Mouse (Mus musculus): Measurements from ENCODE around the gene Krt19. TPM values are rescaled to one million over a fixed set of nuclear protein-coding genes. Genes with fewer than 3 reads are reported as not detected.

Krt19 gene
- 2.1 and 2.6 TPM in 2 replicates for polyA plus RNA-seq (2015; fragmentation: Nextera tagmentation; extraction: Ambion mirVana)

- H3K4me1 ChIP-seq, result peaks cover 10% of the 10 kb centered on the region
- no peak for ATAC-seq (replicated peaks)
- H3K9ac ChIP-seq, result no peak within 1 kb of the TSS
- H3K27ac ChIP-seq, result no peak within 1 kb of the TSS
- H3K4me3 ChIP-seq, result no peak within 1 kb of the TSS
- 37% methylated on average over 9 of the region's 9 CpGs for whole genome bisulfite sequencing
- no peak within 1 kb of the TSS for H3K4me2 ChIP-seq
- H3K9me3 ChIP-seq, result no peaks in the 10 kb centered on the region
- H3K36me3 ChIP-seq (replicated peaks), result no peaks in the 10 kb centered on the region
- H3K27me3 ChIP-seq (replicated peaks), result peaks cover 27% of the 10 kb centered on the region
Measured at GRCm38 (mm10) chr11:100148615-100149330, at the start of gene Krt19. Gene Krt19 (minus strand): TSS chr11:100148665.

DNA sequence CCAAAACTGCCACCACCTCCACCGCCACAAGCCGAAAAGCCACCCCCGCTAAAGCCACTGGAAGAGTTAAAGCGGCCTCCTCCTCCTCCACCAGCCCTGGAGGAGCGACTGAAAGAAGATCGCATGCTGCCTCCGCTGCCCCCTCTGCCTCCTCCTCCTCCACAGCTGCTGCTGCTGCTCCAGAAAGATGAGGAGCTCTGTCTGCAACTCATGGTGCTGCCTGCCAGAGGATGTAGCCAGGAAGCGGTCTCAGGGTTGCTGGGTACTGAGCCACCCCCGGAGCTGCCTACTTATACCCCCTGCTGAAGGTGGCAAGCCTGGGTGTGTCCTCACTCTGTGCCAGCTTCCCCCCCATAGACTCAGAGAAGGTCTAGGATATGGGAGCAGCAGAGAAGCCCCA lies 44.5 kb upstream of the Krt19 start, which contains the start of gene Krt9:
Gene Krt9 (minus strand): TSS at position 255 of the 400 bp plus-strand sequence.
- 56% methylated on average over 9 of the region's 9 CpGs for WGBS
- no peaks in the 10 kb centered on the region for H3K4me1 ChIP-seq

GRCm38 (mm10) chr11:100191820-100192219 lies 43.4 kb upstream of the Krt19 start:
- Histone ChIP-seq H3K27ac (no peak overlapping the region), H3K9ac (no peak overlapping the region), H3K9me3 (no peaks in the 10 kb centered on the region), H3K4me3 (no peak overlapping the region), H3K4me2 (no peak overlapping the region), H3K27me3 (replicated peaks) (no peaks in the 10 kb centered on the region), H3K36me3 (replicated peaks) (no peaks in the 10 kb centered on the region), H3K4me1 (no peaks in the 10 kb centered on the region)
- 93% methylated on average over 3 of the region's 3 CpGs for whole genome bisulfite sequencing
- no peak for ATAC-seq (replicated peaks)

More for the DNA sequence above, 44.5 kb upstream of the Krt19 start, which contains the start of gene Krt9:
- ATAC-seq (replicated peaks), result no peak
- H3K9ac ChIP-seq, result no peak within 1 kb of the TSS
- no peak within 1 kb of the TSS for H3K27ac ChIP-seq
- no peaks in the 10 kb centered on the region for H3K27me3 ChIP-seq (replicated peaks)
- H3K4me3 ChIP-seq, result no peak within 1 kb of the TSS
- H3K4me2 ChIP-seq, result no peak within 1 kb of the TSS
- no peaks in the 10 kb centered on the region for H3K36me3 ChIP-seq (replicated peaks)
- H3K9me3 ChIP-seq, result no peaks in the 10 kb centered on the region

- no peaks in the 10 kb centered on the region for H3K9me3 ChIP-seq
- no peaks in the 10 kb centered on the region for H3K27me3 ChIP-seq (replicated peaks)
- H3K4me1 ChIP-seq, result no peaks in the 10 kb centered on the region
- no peak for ATAC-seq (replicated peaks)
- no peak overlapping the region for H3K27ac ChIP-seq
- no peak overlapping the region for H3K4me3 ChIP-seq
- WGBS, result 91% methylated on average over 8 of the region's 8 CpGs
- H3K36me3 ChIP-seq (replicated peaks), result no peaks in the 10 kb centered on the region
- no peak overlapping the region for H3K4me2 ChIP-seq
- no peak overlapping the region for H3K9ac ChIP-seq
Measured at GRCm38 (mm10) chr11:100186736-100187135, 38.3 kb upstream of the Krt19 start.

DNA sequence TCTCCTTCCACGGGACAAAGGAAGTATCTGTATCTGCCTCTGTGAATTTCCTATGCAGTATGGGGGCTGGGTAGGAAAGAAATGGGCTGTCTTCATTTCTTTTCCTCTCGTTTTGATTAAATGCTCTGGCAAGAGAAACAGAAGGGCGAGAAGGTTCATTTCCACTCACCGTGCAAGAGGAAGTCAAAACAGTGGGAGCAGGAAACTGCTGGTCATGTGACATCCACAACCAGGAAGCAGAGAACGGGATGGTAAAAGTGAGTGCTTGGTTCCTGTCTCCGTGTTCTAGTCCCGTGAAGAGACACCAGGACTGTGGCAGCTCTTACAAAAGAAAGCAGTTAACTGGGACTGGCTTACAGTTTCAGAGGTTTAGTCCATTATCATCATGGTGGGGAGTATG lies 33.3 kb upstream of the Krt19 start:
- ATAC-seq (replicated peaks), result no peak
- H3K4me3 ChIP-seq, result no peak overlapping the region
- H3K9me3 ChIP-seq, result no peaks in the 10 kb centered on the region

GRCm38 (mm10) chr11:100179260-100179659 lies 30.8 kb upstream of the Krt19 start:
- 70% methylated on average over 3 of the region's 3 CpGs for WGBS
- Histone ChIP-seq H3K4me1 (no peaks in the 10 kb centered on the region), H3K27ac (no peak overlapping the region), H3K9me3 (no peaks in the 10 kb centered on the region), H3K4me2 (no peak overlapping the region), H3K36me3 (replicated peaks) (no peaks in the 10 kb centered on the region), H3K27me3 (replicated peaks) (no peaks in the 10 kb centered on the region), H3K9ac (no peak overlapping the region), H3K4me3 (no peak overlapping the region)
- ATAC-seq (replicated peaks), result no peak

More for the DNA sequence above, 33.3 kb upstream of the Krt19 start:
- H3K36me3 ChIP-seq (replicated peaks), result no peaks in the 10 kb centered on the region
- 78% methylated on average over 7 of the region's 7 CpGs for WGBS
- H3K27ac ChIP-seq, result no peak overlapping the region
- H3K9ac ChIP-seq, result no peak overlapping the region
- no peaks in the 10 kb centered on the region for H3K27me3 ChIP-seq (replicated peaks)
- H3K4me1 ChIP-seq, result no peaks in the 10 kb centered on the region
- H3K4me2 ChIP-seq, result no peak overlapping the region

DNA sequence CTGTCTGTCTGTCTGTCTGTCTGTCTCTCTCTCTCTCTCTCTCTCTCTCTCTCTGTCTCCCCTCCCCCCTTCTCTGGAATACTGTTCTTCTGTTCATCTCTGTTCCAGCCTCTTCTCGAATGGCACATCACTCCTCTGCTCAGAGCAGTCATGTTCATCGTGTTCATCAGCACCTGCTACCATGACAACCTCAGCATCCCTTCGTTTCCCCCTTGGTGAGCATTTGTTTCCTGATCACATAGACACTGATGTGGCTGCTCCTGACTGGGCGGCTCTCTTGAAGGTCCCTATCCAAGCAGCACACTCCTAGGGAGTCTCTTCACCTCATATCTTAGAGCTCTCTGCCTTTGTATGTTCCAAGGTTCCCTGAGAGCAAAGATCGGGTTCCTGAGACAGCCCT lies 29.8 kb upstream of the Krt19 start:
- Histone ChIP-seq H3K36me3 (replicated peaks) (no peaks in the 10 kb centered on the region), H3K4me1 (no peaks in the 10 kb centered on the region), H3K4me3 (no peak overlapping the region), H3K27ac (no peak overlapping the region), H3K9ac (no peak overlapping the region), H3K9me3 (no peaks in the 10 kb centered on the region), H3K4me2 (no peak overlapping the region), H3K27me3 (replicated peaks) (no peaks in the 10 kb centered on the region)
- ATAC-seq (replicated peaks), result no peak
- 76% methylated on average over 5 of the region's 5 CpGs for WGBS

DNA sequence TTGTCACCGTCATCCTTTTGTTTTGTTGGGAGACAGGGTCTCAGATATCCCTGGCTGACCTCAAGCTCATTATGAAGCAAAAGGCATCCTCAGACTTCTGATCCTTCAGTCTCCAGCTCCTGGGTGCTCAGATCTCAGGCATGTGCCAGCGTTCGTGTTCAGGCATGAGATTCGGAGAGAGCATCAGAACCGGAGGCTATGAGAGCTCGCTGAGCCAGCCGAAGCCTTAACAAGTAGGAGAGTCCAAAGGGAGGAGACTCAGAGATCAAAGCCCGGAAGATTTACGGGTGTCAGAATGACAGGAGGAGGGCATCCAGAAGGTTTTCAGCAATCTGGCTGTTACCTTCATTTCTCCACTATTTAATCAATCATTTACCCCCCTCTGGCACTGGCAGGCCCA lies 28.3 kb upstream of the Krt19 start:
- H3K27ac ChIP-seq, result no peak overlapping the region
- no peak overlapping the region for H3K4me2 ChIP-seq
- no peaks in the 10 kb centered on the region for H3K27me3 ChIP-seq (replicated peaks)
- no peak overlapping the region for H3K9ac ChIP-seq
- 80% methylated on average over 9 of the region's 9 CpGs for WGBS
- no peak overlapping the region for H3K4me3 ChIP-seq
- H3K9me3 ChIP-seq, result no peaks in the 10 kb centered on the region
- H3K4me1 ChIP-seq, result no peaks in the 10 kb centered on the region
- no peak for ATAC-seq (replicated peaks)
- no peaks in the 10 kb centered on the region for H3K36me3 ChIP-seq (replicated peaks)

DNA sequence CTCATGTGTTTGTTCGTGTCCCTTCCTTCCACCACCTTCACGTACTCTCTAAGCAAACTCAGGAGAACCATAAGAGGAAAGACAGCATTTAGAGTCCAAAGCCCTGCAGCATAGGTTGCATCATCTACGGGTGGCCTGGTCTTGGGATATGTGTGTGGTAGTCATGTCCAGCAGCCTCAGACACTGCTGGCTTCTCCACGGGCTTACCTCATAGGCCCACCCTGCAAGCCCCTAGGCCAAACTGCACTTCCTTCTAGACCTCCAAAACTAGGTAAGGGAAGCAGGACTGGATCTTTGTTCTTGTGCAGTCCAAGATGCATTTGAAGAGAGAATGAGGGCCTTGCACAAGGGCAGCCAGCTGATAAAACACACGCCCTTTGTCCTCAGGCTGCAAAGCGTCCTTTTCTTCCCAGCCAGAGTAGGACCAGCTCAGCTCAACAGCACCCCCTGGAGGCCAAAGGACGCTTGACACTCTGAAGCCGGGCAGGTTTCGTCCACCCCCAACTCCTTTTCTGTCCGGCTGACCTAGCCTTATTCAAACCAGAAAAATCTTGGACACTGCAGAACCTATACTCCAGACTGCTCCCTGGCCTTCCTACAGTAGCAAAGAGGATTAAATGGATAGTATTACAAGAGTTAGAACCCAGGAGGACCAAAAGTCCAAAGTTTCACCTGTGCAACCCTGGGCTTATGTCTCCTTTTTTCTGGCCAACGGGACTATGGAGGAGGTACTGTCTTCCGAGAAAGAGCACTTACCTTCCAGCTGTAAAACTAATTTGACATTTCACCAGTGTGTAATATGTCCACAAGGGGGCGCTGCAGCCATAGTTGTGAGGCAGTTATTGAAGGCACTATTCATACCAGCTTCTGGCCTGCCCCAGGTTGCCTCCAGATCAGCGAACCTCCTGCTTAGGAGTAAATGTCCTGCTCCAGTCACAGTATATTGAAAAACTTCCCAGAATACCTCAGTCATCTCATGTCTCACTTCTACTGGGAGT lies 20.6 kb upstream of the Krt19 start:
- no peak for ATAC-seq (replicated peaks)
- H3K9ac ChIP-seq, result no peak overlapping the region
- WGBS, result 34% methylated on average over 14 of the region's 14 CpGs

DNA sequence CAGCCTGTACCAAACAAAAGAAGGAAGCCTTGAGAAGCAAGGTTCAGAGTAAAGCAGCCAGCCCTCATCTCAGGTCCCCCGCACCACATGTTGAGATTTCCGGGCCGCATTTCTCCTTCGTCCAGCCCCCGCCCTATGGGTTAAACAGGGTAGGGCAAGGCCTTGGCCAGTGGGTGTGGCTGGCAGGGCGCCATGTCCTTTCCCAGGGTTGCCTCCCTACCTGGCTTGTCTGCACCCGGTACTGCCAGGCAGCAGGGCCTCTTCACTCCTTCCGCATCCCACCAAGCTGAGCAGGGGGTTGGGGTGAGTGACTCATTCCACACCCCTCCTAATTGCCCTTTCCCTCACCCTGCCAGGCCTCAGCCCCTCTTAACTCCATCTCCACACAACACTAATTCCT lies 19.6 kb upstream of the Krt19 start:
- Histone ChIP-seq H3K9me3 (no peaks in the 10 kb centered on the region), H3K27ac (no peak overlapping the region), H3K4me1 (peaks cover 3% of the 10 kb centered on the region; the same call in 1 of the 2 replicates), H3K9ac (no peak overlapping the region), H3K4me2 (no peak overlapping the region), H3K27me3 (replicated peaks) (no peaks in the 10 kb centered on the region), H3K36me3 (replicated peaks) (no peaks in the 10 kb centered on the region), H3K4me3 (no peak overlapping the region)
- 90% methylated on average over 8 of the region's 8 CpGs for WGBS
- no peak for ATAC-seq (replicated peaks)

More for the DNA sequence above, 20.6 kb upstream of the Krt19 start:
- Histone ChIP-seq H3K4me2 (no peak overlapping the region), H3K9me3 (no peaks in the 10 kb centered on the region), H3K27me3 (replicated peaks) (no peaks in the 10 kb centered on the region), H3K4me1 (peaks cover 3% of the 10 kb centered on the region; the same call in 1 of the 2 replicates), H3K4me3 (no peak overlapping the region), H3K27ac (no peak overlapping the region), H3K36me3 (replicated peaks) (no peaks in the 10 kb centered on the region)

- WGBS, result 72% methylated on average over 7 of the region's 7 CpGs
- H3K9ac ChIP-seq, result no peak overlapping the region
- H3K27ac ChIP-seq, result no peak overlapping the region
- H3K4me3 ChIP-seq, result no peak overlapping the region
- no peaks in the 10 kb centered on the region for H3K9me3 ChIP-seq
- no peak for ATAC-seq (replicated peaks)
- H3K4me1 ChIP-seq, result peaks cover 3% of the 10 kb centered on the region; the same call in 1 of the 2 replicates
- no peaks in the 10 kb centered on the region for H3K36me3 ChIP-seq (replicated peaks)
- no peaks in the 10 kb centered on the region for H3K27me3 ChIP-seq (replicated peaks)
- no peak overlapping the region for H3K4me2 ChIP-seq
Measured at GRCm38 (mm10) chr11:100164392-100164791, 15.9 kb upstream of the Krt19 start.

- Histone ChIP-seq H3K27ac (no peak overlapping the region), H3K36me3 (replicated peaks) (no peaks in the 10 kb centered on the region), H3K27me3 (replicated peaks) (no peaks in the 10 kb centered on the region), H3K9me3 (no peaks in the 10 kb centered on the region), H3K9ac (no peak overlapping the region), H3K4me3 (no peak overlapping the region), H3K4me2 (no peak overlapping the region), H3K4me1 (no peaks in the 10 kb centered on the region)
- ATAC-seq (replicated peaks), result no peak
- WGBS, result 74% methylated on average over 6 of the region's 6 CpGs
Measured at GRCm38 (mm10) chr11:100157908-100158477, 9.5 kb upstream of the Krt19 start.
